Mouse (Mus musculus) neural tube, embryonic 14.5 days (tissue): ENCODE results near the gene Sorl1. TPM values are rescaled to one million over a fixed set of nuclear protein-coding genes. Genes with fewer than 3 reads are reported as not detected.

Experiments
- ATAC-seq: fragments of 200-750 bp; cut with Nextera tagmentation; 2 replicates; pipeline ENCODE4 v1.8.0; 2017; ENCODE audit warnings: low read depth, mild to moderate bottlenecking, moderate TSS enrichment, moderate library complexity
- H3K27ac ChIP-seq: fragments of 300-500 bp; sonication (generic); 2 replicates; pipeline ENCODE4 v1.5.1; 2014; ENCODE audit warnings: low read depth, mild to moderate bottlenecking, control low read depth, low read length, moderate library complexity, mixed read lengths
- H3K27me3 ChIP-seq: fragments of 300-500 bp; sonication (generic); 2 replicates; pipeline ENCODE4 v1.6.1; 2014; ENCODE audit warnings: low read length; ENCODE audit not compliant: control insufficient read depth, insufficient read depth
- H3K36me3 ChIP-seq: fragments of 300-500 bp; sonication (generic); 2 replicates; pipeline ENCODE4 v1.6.1; 2014; ENCODE audit warnings: low read length, mixed read lengths; ENCODE audit not compliant: control insufficient read depth, insufficient read depth
- H3K4me1 ChIP-seq: fragments of 300-500 bp; sonication (generic); 2 replicates; pipeline ENCODE4 v1.6.1; 2014; ENCODE audit warnings: low read length; ENCODE audit not compliant: control insufficient read depth, insufficient read depth
- H3K4me2 ChIP-seq: fragments of 300-500 bp; sonication (generic); 2 replicates; pipeline ENCODE4 v1.6.1; 2014; ENCODE audit warnings: mild to moderate bottlenecking, low read depth, low read length, control low read depth
- H3K4me3 ChIP-seq: fragments of 300-500 bp; sonication (generic); 2 replicates; pipeline ENCODE4 v1.5.1; 2014; ENCODE audit warnings: low read depth, low read length, control low read depth, mixed read lengths
- H3K9ac ChIP-seq: fragments of 300-500 bp; sonication (generic); replicated peaks from 2 replicates; pipeline ENCODE4 v1.6.1; 2014; ENCODE audit warnings: low read depth, mild to moderate bottlenecking, control low read depth, low read length, mixed read lengths
- H3K9me3 ChIP-seq: fragments of 300-500 bp; sonication (generic); 2 replicates; pipeline ENCODE4 v1.6.1; 2016; ENCODE audit warnings: low read length; ENCODE audit not compliant: control insufficient read depth
- WGBS: fragments of 180-500 bp; shearing (Covaris S2); extraction: QIAGEN DNeasy Blood & Tissue Kit; methylation state at CpG from one replicate; pipeline ENCODE4 v1.1.7; 2014; 5-methylcytosine and 5-hydroxymethylcytosine counted together
- polyA plus RNA-seq: library from polyadenylated mRNA; unstranded; fragments of >200 nt; fragmentation: Nextera tagmentation; extraction: Ambion mirVana; gene quantifications from 2 replicates; pipeline ENCODE4 v1.2.1, GENCODE M21; 2014

Gene Sorl1
- polyA plus RNA-seq, 1 experiment from 2014 or later: 20.4 TPM

- Histone ChIP-seq H3K36me3 (peaks cover 17% of the 10 kb centered on the region; the same call in 1 of the 2 replicates), H3K9ac (no peak overlapping the region), H3K4me2 (no peak overlapping the region), H3K27ac (no peak overlapping the region), H3K4me3 (no peak overlapping the region), H3K4me1 (no peaks in the 10 kb centered on the region), H3K9me3 (no peaks in the 10 kb centered on the region), H3K27me3 (no peaks in the 10 kb centered on the region)
- ATAC-seq: no peak
- 87% methylated on average over 5 of the region's 5 CpGs for WGBS
These were observed 130.3 kb downstream of the Sorl1 start for GRCm38 (mm10) chr9:41993821-41994220.

DNA sequence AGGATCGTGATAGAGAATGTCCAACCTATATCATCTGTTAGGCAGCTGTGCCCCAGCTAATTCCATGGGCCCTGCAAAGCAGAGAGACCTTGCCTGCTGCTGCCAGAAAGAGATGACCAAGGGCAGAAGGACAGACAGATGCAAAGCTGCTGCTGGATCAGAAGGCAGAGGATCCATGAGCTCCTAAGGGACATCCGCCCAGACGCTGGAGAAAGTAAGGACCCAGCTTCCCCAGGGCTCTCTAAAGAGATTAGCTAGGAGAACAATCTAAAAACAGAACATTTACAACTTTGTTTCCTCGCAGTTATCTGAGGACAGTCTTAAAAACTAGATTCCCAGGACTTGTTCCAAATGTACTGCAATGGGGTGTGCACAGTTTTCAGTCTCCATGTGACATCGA, 131.3 kb downstream of the Sorl1 start:
- Histone ChIP-seq H3K4me3 (no peak overlapping the region), H3K9ac (no peak overlapping the region), H3K27me3 (no peaks in the 10 kb centered on the region), H3K36me3 (peaks cover 23% of the 10 kb centered on the region; the same call in 1 of the 2 replicates), H3K9me3 (no peaks in the 10 kb centered on the region), H3K4me2 (no peak overlapping the region), H3K4me1 (no peaks in the 10 kb centered on the region), H3K27ac (no peak overlapping the region)
- WGBS: 90% methylated on average over 5 of the region's 5 CpGs
- no peak for ATAC-seq

GRCm38 (mm10) chr9:41985636-41986035, 138.5 kb downstream of the Sorl1 start:
- Histone ChIP-seq H3K27ac (no peak overlapping the region), H3K4me2 (no peak overlapping the region), H3K4me3 (no peak overlapping the region), H3K9ac (no peak overlapping the region), H3K9me3 (no peaks in the 10 kb centered on the region), H3K4me1 (no peaks in the 10 kb centered on the region), H3K36me3 (peaks cover 12% of the 10 kb centered on the region), H3K27me3 (no peaks in the 10 kb centered on the region)
- 0 out of 2 replicates have a peak, but pooled peaks have one; percentile 41 for ATAC-seq
- 24% methylated on average over 5 of the region's 5 CpGs for WGBS

DNA sequence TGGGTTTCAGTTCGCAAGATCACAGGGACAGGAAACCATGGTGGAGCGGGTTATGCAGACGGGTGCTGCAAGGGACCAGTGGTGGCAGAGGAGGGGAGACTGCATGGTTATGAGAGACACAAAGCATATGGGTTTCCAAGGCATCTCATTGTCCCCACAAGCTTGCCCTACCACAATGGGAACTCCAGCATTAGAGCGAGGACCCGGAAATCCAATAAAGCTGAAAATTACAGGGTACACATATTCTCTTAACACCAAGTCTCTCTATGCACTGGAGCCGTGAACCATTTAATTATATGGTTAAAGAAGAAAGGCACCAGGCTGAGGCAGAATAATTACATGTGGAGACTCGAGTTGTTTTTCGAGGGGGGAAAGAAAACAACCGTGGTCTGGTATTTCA, 139.0 kb downstream of the Sorl1 start:
- WGBS: 57% methylated on average over 9 of the region's 9 CpGs
- no peak for ATAC-seq
- peaks cover 10% of the 10 kb centered on the region for H3K36me3 ChIP-seq

DNA sequence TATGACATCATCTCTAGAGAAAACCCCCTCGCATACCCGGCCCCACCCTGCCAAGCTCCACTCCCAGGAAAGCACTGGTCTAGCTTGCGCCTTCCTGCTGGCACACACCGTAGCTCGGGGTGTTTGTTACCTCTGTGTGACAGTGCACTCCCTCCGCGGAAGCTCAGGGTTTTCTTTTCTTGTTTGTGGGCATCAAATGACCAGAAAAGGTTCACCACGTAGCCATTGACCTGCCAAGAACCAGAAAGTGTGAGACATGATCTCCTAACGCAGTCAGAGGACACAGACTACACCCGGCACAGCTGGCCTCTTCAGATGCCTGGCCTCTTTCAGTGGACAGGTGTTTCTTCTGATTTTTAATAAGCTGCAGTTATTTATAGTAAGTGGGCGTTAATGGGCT, 139.8 kb downstream of the Sorl1 start:
- Histone ChIP-seq H3K4me3 (no peak overlapping the region), H3K4me1 (no peaks in the 10 kb centered on the region), H3K27me3 (no peaks in the 10 kb centered on the region), H3K9me3 (no peaks in the 10 kb centered on the region), H3K27ac (no peak overlapping the region), H3K4me2 (no peak overlapping the region), H3K36me3 (peaks cover 10% of the 10 kb centered on the region), H3K9ac (no peak overlapping the region)
- ATAC-seq: no peak
- WGBS: 92% methylated on average over 11 of the region's 11 CpGs

More for the DNA sequence above, 139.0 kb downstream of the Sorl1 start:
- no peaks in the 10 kb centered on the region for H3K9me3 ChIP-seq
- no peak overlapping the region for H3K4me2 ChIP-seq
- no peak overlapping the region for H3K27ac ChIP-seq
- no peaks in the 10 kb centered on the region for H3K4me1 ChIP-seq
- H3K4me3 ChIP-seq: no peak overlapping the region
- no peaks in the 10 kb centered on the region for H3K27me3 ChIP-seq
- H3K9ac ChIP-seq: no peak overlapping the region

- Histone ChIP-seq H3K36me3 (peaks cover 3% of the 10 kb centered on the region), H3K4me2 (no peak overlapping the region), H3K4me3 (no peak overlapping the region), H3K27ac (no peak overlapping the region), H3K9me3 (no peaks in the 10 kb centered on the region), H3K4me1 (no peaks in the 10 kb centered on the region), H3K27me3 (no peaks in the 10 kb centered on the region), H3K9ac (no peak overlapping the region)
- WGBS: 97% methylated on average over 3 of the region's 3 CpGs
- ATAC-seq: no peak
These were observed 140.8 kb downstream of the Sorl1 start for GRCm38 (mm10) chr9:41983286-41983685.

GRCm38 (mm10) chr9:41982760-41983159, 141.3 kb downstream of the Sorl1 start:
- H3K36me3 ChIP-seq: no peaks in the 10 kb centered on the region; the same call in none of the 2 replicates
- no peaks in the 10 kb centered on the region for H3K9me3 ChIP-seq
- H3K4me2 ChIP-seq: no peak overlapping the region
- H3K4me1 ChIP-seq: no peaks in the 10 kb centered on the region
- 73% methylated on average over 2 of the region's 2 CpGs for WGBS
- H3K4me3 ChIP-seq: no peak overlapping the region
- no peak for ATAC-seq
- no peak overlapping the region for H3K9ac ChIP-seq
- no peak overlapping the region for H3K27ac ChIP-seq
- no peaks in the 10 kb centered on the region for H3K27me3 ChIP-seq

- no peaks in the 10 kb centered on the region for H3K27me3 ChIP-seq
- no peaks in the 10 kb centered on the region for H3K9me3 ChIP-seq
- no peak overlapping the region for H3K4me3 ChIP-seq
- no peak for ATAC-seq
- no peaks in the 10 kb centered on the region; the same call in none of the 2 replicates for H3K36me3 ChIP-seq
- H3K9ac ChIP-seq: no peak overlapping the region
- H3K27ac ChIP-seq: no peak overlapping the region
- 85% methylated on average over 9 of the region's 9 CpGs for WGBS
- H3K4me1 ChIP-seq: no peaks in the 10 kb centered on the region
- H3K4me2 ChIP-seq: no peak overlapping the region
These were observed 142.1 kb downstream of the Sorl1 start for GRCm38 (mm10) chr9:41982023-41982422.

DNA sequence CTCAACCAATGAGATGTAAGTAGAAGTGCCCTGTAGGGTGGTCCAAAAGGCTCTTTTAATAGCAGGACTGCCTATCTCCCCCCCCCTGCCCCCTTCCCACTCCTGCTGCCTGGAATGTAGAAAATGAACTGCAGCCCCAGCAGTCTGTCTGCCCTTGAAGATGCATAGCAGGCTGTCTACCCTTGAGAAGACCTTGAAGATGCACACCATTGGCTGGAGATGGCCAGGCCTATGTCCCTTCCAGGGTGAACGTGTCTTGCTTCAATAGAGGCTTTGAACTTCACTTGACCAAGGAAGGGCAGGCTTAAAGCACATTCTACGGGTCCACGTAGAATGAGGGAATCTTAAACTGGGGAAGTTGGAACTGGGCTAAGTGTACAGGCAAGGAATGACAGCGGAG, 142.8 kb downstream of the Sorl1 start:
- no peak overlapping the region for H3K4me3 ChIP-seq
- H3K9me3 ChIP-seq: no peaks in the 10 kb centered on the region
- H3K9ac ChIP-seq: no peak overlapping the region
- H3K27ac ChIP-seq: no peak overlapping the region
- ATAC-seq: no peak
- H3K4me2 ChIP-seq: no peak overlapping the region
- WGBS: 83% methylated on average over 4 of the region's 4 CpGs
- H3K4me1 ChIP-seq: no peaks in the 10 kb centered on the region
- no peaks in the 10 kb centered on the region for H3K27me3 ChIP-seq
- H3K36me3 ChIP-seq: no peaks in the 10 kb centered on the region; the same call in none of the 2 replicates
